Mouse (Mus musculus) olfactory bulb, adult 2 months (tissue): ENCODE measurements around the gene Tmco1.

Experiments
- CTCF ChIP-seq: fragments of 200-500 bp; IDR thresholded peaks from 2 replicates; pipeline ENCODE4 v1.5.1; 2012; ENCODE audit warnings: low read depth, mild to moderate bottlenecking, low read length, moderate library complexity; ENCODE audit not compliant: insufficient read depth
- POLR2A ChIP-seq: fragments of 200-500 bp; IDR thresholded peaks from 2 replicates; pipeline ENCODE4 v1.6.1; 2012; ENCODE audit warnings: mild to moderate bottlenecking, low read depth, low read length, moderate library complexity; ENCODE audit not compliant: insufficient read depth

DNA sequence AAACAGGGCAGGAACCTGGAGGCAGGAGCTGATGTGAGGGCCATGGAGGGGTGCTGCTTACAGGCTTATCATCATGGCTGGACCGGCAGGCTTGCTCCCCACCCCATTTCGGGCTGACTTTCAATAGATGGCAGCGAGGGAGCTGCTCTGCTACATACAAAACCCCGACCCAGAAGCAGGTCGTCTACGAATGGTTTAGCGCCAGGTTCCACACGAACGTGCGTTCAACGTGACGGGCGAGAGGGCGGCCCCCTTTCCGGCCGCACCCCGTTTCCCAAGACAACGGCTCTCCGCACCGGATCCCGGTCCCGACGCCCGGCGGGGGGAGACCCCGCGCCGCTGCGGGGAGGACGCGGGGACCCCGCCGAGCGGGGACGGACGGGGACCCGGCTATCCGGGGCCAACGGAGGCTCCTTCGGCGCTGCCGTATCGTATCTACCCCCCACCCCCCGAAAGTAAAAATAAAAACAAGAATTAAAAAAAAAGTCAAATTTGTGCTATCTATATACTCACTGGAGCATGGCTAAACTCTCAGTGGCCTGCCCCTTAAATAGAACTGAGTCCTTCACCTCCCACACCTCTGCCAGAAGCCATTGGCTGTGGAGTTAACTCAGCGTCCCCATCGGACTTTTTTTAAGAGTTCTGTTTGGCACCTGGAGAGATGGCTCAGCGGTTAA lies 32.1 kb downstream of the Tmco1 start:
- TF ChIP-seq CTCF (no peak), POLR2A (no peak)
